Mouse (Mus musculus) MEL (cell line): ENCODE data around the gene Acer1.

Experiments used
- CTCF ChIP-seq, 3 experiments: IDR thresholded peaks in 2 of 3; conservative IDR thresholded peaks in 1 of 3; 2 replicates each; pipeline ENCODE4 v1.5.1; 2011 to 2012; ENCODE audit warnings: low read length in 3 of 3, low read depth in 2 of 3, mild to moderate bottlenecking in 2 of 3, improper control_type of control experiment in 1 of 3, inconsistent platforms in 1 of 3, mixed read lengths in 1 of 3, moderate library complexity in 1 of 3; ENCODE audit not compliant: control insufficient read depth in 1 of 3, insufficient read depth in 1 of 3, poor library complexity in 1 of 3, severe bottlenecking in 1 of 3
- EP300 ChIP-seq, 2 experiments: IDR thresholded peaks; 2 replicates each; pipeline ENCODE4 v1.6.1; 2011; ENCODE audit warnings: improper control_type of control experiment in 2 of 2, low read length in 2 of 2, low read depth in 1 of 2, mild to moderate bottlenecking in 1 of 2
- ETS1 ChIP-seq: IDR thresholded peaks from 2 replicates; pipeline ENCODE4 v1.6.1; 2012; ENCODE audit warnings: low read depth, mild to moderate bottlenecking, inconsistent platforms, low read length, improper control_type of control experiment, moderate library complexity
- GATA1 ChIP-seq: IDR thresholded peaks from 2 replicates; pipeline ENCODE4 v1.6.1; 2011; ENCODE audit warnings: low read depth, low read length, improper control_type of control experiment
- JUND ChIP-seq: IDR thresholded peaks from 2 replicates; pipeline ENCODE4 v1.6.1; 2011; ENCODE audit warnings: low read depth, mild to moderate bottlenecking, improper control_type of control experiment, low read length
- KAT2A ChIP-seq: conservative IDR thresholded peaks from 2 replicates; pipeline ENCODE4 v1.6.1; 2012; ENCODE audit warnings: low read depth, low read length, improper control_type of control experiment, inconsistent platforms
- MAZ ChIP-seq: IDR thresholded peaks from 2 replicates; pipeline ENCODE4 v1.6.1; 2012; ENCODE audit warnings: low read depth, mild to moderate bottlenecking, inconsistent platforms, low read length, improper control_type of control experiment
- MEF2A ChIP-seq: IDR thresholded peaks from 2 replicates; pipeline ENCODE4 v1.6.1; 2014; ENCODE audit warnings: low read depth, mild to moderate bottlenecking, inconsistent platforms, low read length, improper control_type of control experiment; ENCODE audit not compliant: poor library complexity, insufficient replicate concordance, severe bottlenecking; ENCODE audit errors: extremely low read depth
- MXI1 ChIP-seq: IDR thresholded peaks from 2 replicates; pipeline ENCODE4 v1.6.1; 2011; ENCODE audit warnings: mild to moderate bottlenecking, low read depth, low read length, improper control_type of control experiment
- NRF1 ChIP-seq: IDR thresholded peaks from 2 replicates; pipeline ENCODE4 v1.6.1; 2014; ENCODE audit warnings: low read depth, mild to moderate bottlenecking, inconsistent platforms, low read length, improper control_type of control experiment, moderate library complexity; ENCODE audit not compliant: poor library complexity, insufficient read depth, severe bottlenecking
- POLR2A ChIP-seq, 2 experiments: IDR thresholded peaks; 2 replicates each; pipeline ENCODE4 v1.6.1; 2011 to 2012; ENCODE audit warnings: low read length in 2 of 2, mild to moderate bottlenecking in 2 of 2, control low read depth in 1 of 2, improper control_type of control experiment in 1 of 2, low read depth in 1 of 2, moderate library complexity in 1 of 2; ENCODE audit not compliant: control insufficient read depth in 1 of 2, insufficient read depth in 1 of 2, poor library complexity in 1 of 2
- RAD21 ChIP-seq: IDR thresholded peaks from 2 replicates; pipeline ENCODE4 v1.6.1; 2011; ENCODE audit warnings: mild to moderate bottlenecking, low read depth, low read length, improper control_type of control experiment
- USF2 ChIP-seq, 2 experiments: IDR thresholded peaks; 2 replicates each; pipeline ENCODE4 v1.6.1; 2011 to 2012; ENCODE audit warnings: improper control_type of control experiment in 2 of 2, low read length in 2 of 2, borderline replicate concordance in 1 of 2, inconsistent platforms in 1 of 2, low read depth in 1 of 2, mild to moderate bottlenecking in 1 of 2; ENCODE audit not compliant: insufficient read depth in 1 of 2
- ZMIZ1 ChIP-seq: IDR thresholded peaks from 2 replicates; pipeline ENCODE4 v1.6.1; 2012; ENCODE audit warnings: low read depth, mild to moderate bottlenecking, inconsistent platforms, low read length, improper control_type of control experiment, moderate library complexity

GRCm38 (mm10) chr17:56995046-56995445, 13.1 kb upstream of the Acer1 start:
- no peak for TF ChIP-seq JUND
- no peak for TF ChIP-seq USF2 (IDR thresholded peaks at IDR 0.05; ENCODE audit: borderline replicate concordance in 1 of 2, insufficient read depth in 1 of 2, low read depth in 1 of 2, low read length in 2 of 2)
- TF ChIP-seq POLR2A (IDR thresholded peaks at IDR 0.05; ENCODE audit: control insufficient read depth in 1 of 2, insufficient read depth in 1 of 2, low read depth in 1 of 2, low read length in 2 of 2, poor library complexity in 1 of 2): no peak
- no peak for TF ChIP-seq KAT2A
- TF ChIP-seq CTCF (IDR thresholded peaks at IDR 0.05 in 2 of 3, conservative IDR thresholded peaks at IDR 0.05 in 1 of 3; ENCODE audit: control insufficient read depth in 1 of 3, insufficient read depth in 1 of 3, low read depth in 2 of 3, low read length in 3 of 3, poor library complexity in 1 of 3, severe bottlenecking in 1 of 3): no peak
- TF ChIP-seq MAZ: no peak
- no peak for TF ChIP-seq RAD21
- no peak for TF ChIP-seq ETS1
- no peak for TF ChIP-seq GATA1
- TF ChIP-seq MEF2A: no peak
- no peak for TF ChIP-seq ZMIZ1
- TF ChIP-seq MXI1: no peak
- no peak for TF ChIP-seq EP300 (IDR thresholded peaks at IDR 0.05; ENCODE audit: low read depth in 1 of 2, low read length in 2 of 2)
- TF ChIP-seq NRF1: no peak
